Mouse (Mus musculus) lung, postnatal 0 days (tissue): ENCODE results near the gene Trp53.

Experiments used
- CTCF ChIP-seq: IDR thresholded peaks from 2 replicates; pipeline ENCODE4 v1.5.1; 2016; ENCODE audit warnings: antibody characterized with exemption, mild to moderate bottlenecking
- EP300 ChIP-seq: IDR thresholded peaks from 2 replicates; pipeline ENCODE4 v1.6.1; 2016; ENCODE audit warnings: antibody characterized with exemption, mild to moderate bottlenecking, control low read depth

- TF ChIP-seq EP300: no peak
- TF ChIP-seq CTCF: no peak
Observed at GRCm38 (mm10) chr11:69609416-69609815, 29.3 kb downstream of the Trp53 start.
